Mouse (Mus musculus) liver, adult 2 months (tissue): ENCODE data around the gene Stip1.

Source experiments
- CTCF ChIP-seq: fragments of 200-500 bp; IDR thresholded peaks from 2 replicates; pipeline ENCODE4 v1.5.1; 2011; ENCODE audit warnings: low read depth, low read length, control low read depth
- POLR2A ChIP-seq: fragments of 200-500 bp; IDR thresholded peaks from 2 replicates; pipeline ENCODE4 v1.6.1; 2011; ENCODE audit warnings: low read length, control low read depth; ENCODE audit not compliant: insufficient read depth; ENCODE audit errors: extremely low read depth

DNA sequence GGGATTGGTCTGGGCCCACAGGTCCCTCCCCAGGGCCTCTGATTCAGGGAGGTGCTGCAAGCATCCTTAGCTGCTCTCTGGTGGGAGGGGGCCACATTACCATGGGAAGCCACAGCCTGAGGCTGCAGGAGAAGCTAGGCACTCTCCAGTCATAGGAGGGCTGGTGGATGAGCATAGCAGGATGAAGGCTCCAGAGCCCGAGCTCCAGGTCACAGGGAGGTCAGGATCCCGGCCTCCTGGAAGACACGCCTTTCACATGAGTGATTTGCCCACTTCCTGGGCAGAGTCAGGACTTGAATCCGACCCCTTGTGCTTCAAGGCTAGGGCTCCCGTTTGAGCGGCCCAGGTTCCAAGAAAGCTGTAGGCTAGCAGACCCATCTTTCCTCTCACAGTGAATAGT lies 68.1 kb downstream of the Stip1 start:
- TF ChIP-seq CTCF = no peak
- no peak for TF ChIP-seq POLR2A
